Mouse (Mus musculus): ENCODE results near the gene H2al1h.
"Not testable (repeated sequence)": the region's sequence is repeated elsewhere in the genome, so short reads cannot be mapped to it uniquely, and the experiment has no call there.

DNA sequence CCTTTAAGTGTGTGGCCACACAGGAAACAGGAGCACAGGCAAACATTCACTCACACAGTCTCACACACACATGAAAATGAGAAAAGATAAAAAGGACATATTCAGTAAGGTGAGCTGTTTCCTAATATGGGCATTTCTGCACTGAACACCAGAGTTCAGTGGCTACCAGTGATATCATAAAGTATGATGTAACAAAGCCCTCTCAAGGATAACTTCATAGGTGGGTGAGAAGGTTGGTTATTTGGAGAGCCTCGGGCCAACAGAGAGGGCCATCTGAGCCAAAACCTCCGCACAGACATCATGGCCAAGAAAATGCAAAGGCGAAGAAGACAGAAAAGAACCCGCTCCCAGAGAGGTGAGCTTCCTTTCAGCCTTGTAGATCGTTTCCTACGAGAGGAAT is at the start of gene H2al1h:
- TF ChIP-seq CTCF (IDR thresholded peaks at IDR 0.05); EP300 (IDR thresholded peaks at IDR 0.05; ENCODE audit: insufficient read depth, low read depth, low read length): not testable (repeated sequence)

All from heart, adult 2 months (tissue).